Mouse (Mus musculus): ENCODE measurements around the gene Atg7.

GRCm38 (mm10) chr6:114657807-114658206, 14.9 kb downstream of the Atg7 start:
- no peak for TF ChIP-seq POLR2A (IDR thresholded peaks at IDR 0.05; ENCODE audit: extremely low read depth, insufficient read depth, low read length)
- TF ChIP-seq CTCF (IDR thresholded peaks at IDR 0.05; ENCODE audit: extremely low read depth, insufficient read depth, low read length): no peak

Measured in cortical plate, adult 2 months (tissue).